Mouse (Mus musculus) embryo, embryonic 11.5 days (tissue): ENCODE measurements at regions not wholly inside any gene's neighbourhood (a gene's known extent, or its start where the extent isn't known, plus 50 kb on each side); places are given as distances from the start of the nearest gene placed in this dataset.

ENCODE experiments used
- DNase-seq: peaks from one replicate; pipeline ENCODE4 v3.0.0-alpha.2; 2012; ENCODE audit warnings: low read depth, low spot score

GRCm38 (mm10) chr12:69453544-69453943, 81.3 kb upstream of the Gm9887 start:
- DNase-seq = no peak

DNA sequence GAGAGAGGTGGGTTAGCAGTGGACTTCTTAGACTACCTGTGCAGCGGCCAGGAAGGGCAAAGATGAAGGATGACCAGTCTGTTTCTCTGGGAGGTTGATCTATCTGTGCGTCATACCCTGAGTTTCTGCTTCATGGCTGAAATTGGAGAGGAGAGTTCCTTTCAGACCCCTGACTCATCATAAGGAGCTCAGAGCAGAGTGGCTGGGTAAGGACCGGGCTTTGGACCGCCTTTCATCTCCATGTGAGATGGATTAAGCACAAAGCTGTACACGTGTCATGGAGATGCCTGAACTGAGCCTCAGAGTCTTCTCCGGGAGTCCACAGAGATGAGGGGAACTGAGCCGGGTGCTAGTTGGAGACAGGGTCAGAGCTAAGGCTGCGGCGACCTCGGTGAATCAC, 80.7 kb upstream of the Gm9887 start:
- DNase-seq = no peak

DNA sequence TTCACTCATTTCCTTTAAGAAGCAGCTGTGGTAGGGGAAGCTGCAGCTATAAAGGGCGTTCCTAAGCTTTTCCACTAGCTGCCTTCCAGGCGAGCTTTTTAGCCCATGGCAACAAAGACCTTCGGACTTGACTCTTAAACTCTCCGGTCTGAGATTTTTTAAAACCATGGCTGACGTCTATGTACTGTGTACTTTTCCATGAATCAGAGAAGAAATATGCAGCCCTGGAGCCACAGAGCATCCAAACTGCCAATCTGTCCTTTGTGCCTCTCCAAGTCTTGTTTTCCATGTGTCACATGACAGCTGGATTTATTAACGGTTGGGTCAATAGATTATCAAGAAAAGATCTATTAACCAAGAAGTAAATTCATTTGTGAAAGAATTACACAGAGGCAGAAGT, 78.9 kb upstream of the Gm9887 start:
- DNase-seq = no peak

GRCm38 (mm10) chr12:69447962-69448767, 75.9 kb upstream of the Gm9887 start:
- DNase-seq = no peak

- DNase-seq = no peak
Measured at GRCm38 (mm10) chr12:69447322-69447827, 75.1 kb upstream of the Gm9887 start.

DNA sequence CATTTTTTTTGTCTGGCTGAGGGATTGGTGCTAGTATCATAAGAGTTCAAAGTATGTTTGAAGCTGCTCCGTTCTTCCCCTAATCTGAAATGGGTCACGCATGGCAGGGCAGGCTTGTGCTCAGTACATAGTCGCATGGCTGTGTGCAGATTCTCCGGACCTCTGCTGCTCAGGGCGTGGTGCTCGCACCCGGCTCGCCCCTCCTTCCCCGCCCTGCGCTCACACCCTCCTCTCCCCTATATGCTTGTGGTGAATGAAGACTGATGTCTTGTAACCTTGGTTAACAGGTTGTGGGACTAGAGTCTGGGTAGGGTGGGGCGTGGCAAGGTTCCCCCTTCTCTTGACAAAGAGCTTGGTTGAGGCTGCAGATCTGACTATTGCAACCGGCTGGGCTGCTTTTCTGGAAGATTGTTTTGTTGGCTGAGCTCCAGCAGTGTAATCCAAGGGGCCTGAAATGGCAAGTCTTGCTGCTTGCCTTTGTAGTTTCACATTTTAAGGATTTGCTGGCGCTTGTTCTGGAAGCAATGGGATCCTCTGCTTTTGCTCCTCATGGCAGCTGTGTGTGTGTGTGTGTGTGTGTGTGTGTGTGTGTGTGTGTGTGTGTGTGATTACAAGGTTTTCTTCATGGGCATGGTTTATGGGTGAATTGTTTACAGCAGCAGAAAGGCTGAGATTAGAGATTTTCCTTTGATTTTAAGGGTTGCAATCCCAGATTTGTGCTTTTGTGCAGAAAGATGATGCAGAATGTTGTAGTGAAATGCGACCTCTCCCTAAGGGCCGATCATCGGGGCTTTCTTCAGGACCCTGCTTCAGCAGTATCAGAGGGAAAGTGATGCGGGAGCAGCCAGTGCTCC, 74.4 kb upstream of the Gm9887 start:
- DNase-seq = no peak

DNA sequence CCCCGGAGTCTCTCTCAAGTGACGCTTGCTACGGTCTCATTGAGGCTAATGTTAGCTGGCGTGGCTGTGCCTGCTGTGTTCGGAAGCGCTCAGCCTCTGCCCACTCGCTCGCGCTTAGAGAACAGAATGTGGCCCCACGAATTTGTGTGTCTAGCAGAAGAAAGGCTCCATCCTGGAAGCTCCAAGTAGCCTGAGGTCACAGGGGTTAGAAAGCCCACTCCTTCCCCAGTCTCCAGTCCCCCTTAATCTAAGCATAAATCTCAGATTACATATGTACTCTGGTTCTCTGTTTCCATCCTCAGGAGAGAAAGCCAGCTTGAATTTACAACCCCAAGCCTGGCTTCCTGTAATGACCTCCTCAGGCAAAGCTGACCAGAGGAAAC, 73.8 kb upstream of the Gm9887 start:
- no peak for DNase-seq

- DNase-seq = no peak
Measured at GRCm38 (mm10) chr12:69442321-69442720, 70.1 kb upstream of the Gm9887 start.

DNA sequence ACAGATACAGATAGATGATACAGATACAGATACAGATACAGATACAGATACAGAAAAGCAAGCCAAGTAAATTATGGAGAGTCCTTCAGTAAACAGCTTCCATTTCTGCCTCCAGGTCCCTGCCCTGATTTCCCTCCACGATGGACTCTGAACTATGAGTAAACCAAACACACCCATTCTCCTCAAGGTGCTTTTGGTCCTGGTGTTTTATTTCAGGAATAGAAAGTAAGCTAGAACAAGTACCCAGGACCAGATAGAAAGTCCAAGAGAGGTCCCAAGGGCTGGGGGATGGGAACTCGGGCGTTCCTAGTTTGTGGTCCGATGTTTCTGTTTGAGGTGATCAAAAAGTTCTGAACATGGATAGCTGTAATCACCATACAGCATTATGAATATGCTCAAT, 69.5 kb upstream of the Gm9887 start:
- no peak for DNase-seq

GRCm38 (mm10) chr12:69438271-69438670, 66.0 kb upstream of the Gm9887 start:
- no peak for DNase-seq

DNA sequence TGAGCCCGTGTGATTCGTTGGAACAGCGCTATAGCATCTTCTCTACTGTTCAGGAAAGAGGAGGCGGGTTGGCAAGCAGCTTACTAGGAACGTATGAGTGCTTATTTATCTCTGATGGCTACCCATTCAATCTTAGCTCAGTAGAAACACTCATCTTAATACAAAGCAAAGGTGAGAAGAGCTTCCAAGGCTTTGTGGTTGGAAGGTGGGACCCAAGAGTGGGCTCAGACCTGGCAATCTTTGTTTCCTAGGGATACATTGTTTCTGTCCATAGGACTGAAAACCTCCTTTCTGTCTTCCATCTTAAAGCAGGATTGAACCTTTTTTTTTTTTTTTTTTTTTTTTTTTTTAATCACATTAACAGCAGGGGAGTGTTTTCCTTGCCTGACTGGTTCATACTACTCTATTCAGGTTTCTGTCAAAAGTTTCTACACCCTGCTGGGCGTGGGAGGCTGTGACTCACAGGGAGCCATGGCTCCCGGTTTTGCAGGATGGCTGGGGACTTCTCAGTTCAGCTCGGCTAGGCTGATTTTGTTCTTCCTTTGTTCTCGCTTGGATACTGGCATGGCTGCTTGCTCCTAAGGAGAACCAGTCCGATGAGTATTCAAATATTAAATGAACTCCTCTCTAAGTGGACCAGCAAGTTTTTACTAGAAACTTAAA, 64.7 kb upstream of the Gm9887 start:
- DNase-seq = no peak

DNA sequence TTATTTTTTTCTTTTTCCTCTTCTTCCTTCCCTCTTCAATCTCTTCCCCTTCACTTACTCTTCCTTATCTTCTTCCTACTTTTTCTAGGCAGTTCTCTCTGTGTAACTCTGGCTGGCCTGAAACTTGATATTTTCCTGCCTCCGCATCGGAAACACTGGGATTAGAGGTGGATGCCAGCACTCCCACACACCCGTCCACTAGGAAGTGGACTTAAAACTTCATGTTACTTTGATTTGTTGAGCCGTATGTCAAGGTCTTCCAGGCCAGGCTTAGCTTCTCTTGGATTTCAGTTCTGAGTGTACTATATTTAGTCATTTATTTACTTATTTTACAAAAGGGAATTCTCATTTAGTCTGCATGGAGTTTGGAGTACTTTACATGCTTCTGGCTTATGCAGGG, 62.1 kb upstream of the Gm9887 start:
- no peak for DNase-seq

DNA sequence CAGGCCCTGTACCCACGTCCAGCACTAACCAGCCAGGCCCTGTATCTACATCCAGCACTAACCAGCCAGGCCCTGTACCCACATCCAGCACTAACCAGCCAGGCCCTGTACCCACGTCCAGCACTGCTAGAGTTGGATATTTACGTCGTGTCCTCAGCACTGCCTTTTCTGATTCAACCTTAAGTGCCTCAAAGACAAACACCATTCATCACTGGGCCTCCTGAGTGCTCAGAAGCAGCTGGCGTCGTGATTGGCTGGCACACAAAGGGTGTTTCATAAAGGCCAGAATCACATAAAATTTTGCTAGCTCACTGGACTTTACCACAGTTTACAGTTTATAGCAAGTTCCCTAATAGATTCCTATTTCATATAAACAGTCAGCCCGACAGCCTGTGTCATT, 59.8 kb upstream of the Gm9887 start:
- no peak for DNase-seq

- DNase-seq = no peak
Measured at GRCm38 (mm10) chr12:69428108-69428507, 55.9 kb upstream of the Gm9887 start.

GRCm38 (mm10) chr12:69425610-69426009, 53.4 kb upstream of the Gm9887 start:
- DNase-seq = no peak

GRCm38 (mm10) chr12:69424971-69425370, 52.7 kb upstream of the Gm9887 start:
- no peak for DNase-seq
